Mouse (Mus musculus) midbrain, embryonic 10.5 days (tissue): ENCODE measurements at regions not wholly inside any gene's neighbourhood (a gene's known extent, or its start where the extent isn't known, plus 50 kb on each side); places are given as distances from the start of the nearest gene placed in this dataset.
A peak's percentile ranks its signal among the peaks of the same experiment; 100 is the strongest.

Experiments used
- DNase-seq: peaks from one replicate; pipeline ENCODE4 v3.0.0-alpha.2; 2017; ENCODE audit warnings: low spot score
- H3K27ac ChIP-seq: fragments of 300-500 bp; sonication (generic); replicated peaks from 2 replicates; pipeline ENCODE4 v1.5.1; 2016; ENCODE audit warnings: mild to moderate bottlenecking
- H3K27me3 ChIP-seq: fragments of 300-500 bp; sonication (generic); 2 replicates; pipeline ENCODE4 v1.6.1; 2016; ENCODE audit warnings: low read depth, mild to moderate bottlenecking; ENCODE audit not compliant: poor library complexity, severe bottlenecking
- H3K36me3 ChIP-seq: fragments of 300-500 bp; sonication (generic); 2 replicates; pipeline ENCODE4 v1.6.1; 2016; ENCODE audit warnings: mild to moderate bottlenecking, moderate library complexity
- H3K4me1 ChIP-seq: fragments of 300-500 bp; sonication (generic); 2 replicates; pipeline ENCODE4 v1.6.1; 2016
- H3K4me3 ChIP-seq: fragments of 300-500 bp; sonication (generic); 2 replicates; pipeline ENCODE4 v1.5.1; 2016; ENCODE audit warnings: mild to moderate bottlenecking, moderate library complexity
- H3K9me3 ChIP-seq: fragments of 300-500 bp; sonication (generic); replicated peaks from 2 replicates; pipeline ENCODE4 v1.6.1; 2016; ENCODE audit warnings: mild to moderate bottlenecking
- WGBS: fragments of 180-500 bp; shearing (Covaris S2); methylation state at CpG from one replicate; pipeline ENCODE4 v1.1.7; 2016; 5-methylcytosine and 5-hydroxymethylcytosine counted together

DNA sequence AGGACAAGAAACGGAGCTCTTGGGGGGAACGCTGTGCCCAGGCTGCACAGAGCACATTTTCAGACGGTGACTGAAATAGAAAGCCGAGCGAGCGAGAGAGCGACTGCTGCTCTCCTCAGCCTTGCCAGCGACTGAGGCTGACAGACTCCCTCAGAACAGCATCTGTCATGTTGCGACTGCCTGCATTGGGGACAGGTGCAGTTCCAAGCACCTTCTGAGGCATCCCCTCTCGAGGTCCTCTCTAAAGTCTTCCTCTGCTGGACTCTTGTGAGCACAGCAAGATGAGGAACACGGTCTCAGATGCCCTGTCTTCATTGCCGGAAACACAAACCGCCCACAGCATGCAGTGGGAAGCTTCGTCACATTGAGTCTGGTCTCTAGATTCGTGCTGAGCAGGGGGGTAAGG lies 372.7 kb downstream of the Agtpbp1 start:
- Histone ChIP-seq H3K27ac (0 out of 2 replicates have a peak overlapping the region, but pooled peaks have one; percentile 33), H3K4me3 (no peak overlapping the region), H3K4me1 (peaks cover 14% of the 10 kb centered on the region), H3K9me3 (no peaks in the 10 kb centered on the region), H3K36me3 (no peaks in the 10 kb centered on the region), H3K27me3 (no peaks in the 10 kb centered on the region)
- no peak for DNase-seq
- 84% methylated on average over 15 of the region's 15 CpGs for WGBS

DNA sequence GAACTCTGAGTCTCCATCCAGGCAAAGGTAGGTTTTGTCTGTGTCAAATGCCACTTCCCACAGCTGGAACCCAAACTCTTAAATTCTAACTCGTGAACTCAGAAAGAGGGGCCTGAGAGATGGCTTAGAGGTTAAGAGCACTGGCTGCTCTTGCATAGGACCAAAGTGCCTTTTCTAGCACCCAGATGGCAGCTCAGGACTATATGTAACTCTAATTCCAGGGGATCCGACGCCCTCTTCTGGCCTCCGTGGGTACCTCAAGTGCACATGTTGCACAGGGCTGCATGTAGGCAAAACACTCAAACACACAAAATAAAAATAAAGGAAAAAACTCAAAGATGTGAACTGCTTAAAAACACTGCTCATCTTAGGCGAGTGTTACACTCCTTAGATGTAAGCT lies 374.2 kb downstream of the Agtpbp1 start:
- WGBS = 54% methylated on average over 5 of the region's 5 CpGs
- H3K36me3 ChIP-seq = no peaks in the 10 kb centered on the region
- H3K27ac ChIP-seq = 0 out of 2 replicates have a peak overlapping the region, but pooled peaks have one; percentile 46
- H3K4me1 ChIP-seq = peaks cover 14% of the 10 kb centered on the region
- no peak overlapping the region for H3K4me3 ChIP-seq
- H3K27me3 ChIP-seq = no peaks in the 10 kb centered on the region
- H3K9me3 ChIP-seq = no peaks in the 10 kb centered on the region
- DNase-seq = peak; percentile 22

DNA sequence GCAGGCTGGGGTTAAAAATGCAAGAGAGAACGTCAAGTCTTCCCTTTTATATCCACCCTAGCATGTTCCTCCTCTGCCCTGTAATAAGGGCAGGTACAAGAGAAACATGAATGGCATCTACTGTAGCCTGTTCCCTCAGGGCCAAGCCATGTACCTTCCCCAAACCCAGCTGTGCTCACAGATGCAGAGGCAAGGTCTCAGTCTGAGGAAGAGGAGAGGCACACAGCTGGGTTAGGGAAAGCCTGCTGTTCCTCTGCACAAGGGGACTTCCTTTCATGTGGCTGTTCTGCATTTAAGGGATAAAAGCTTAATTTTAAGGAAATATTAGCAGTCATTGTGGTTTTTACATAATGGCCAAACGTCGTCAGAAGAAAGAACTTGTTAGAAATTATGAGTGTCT lies 378.8 kb downstream of the Agtpbp1 start:
- Histone ChIP-seq H3K27ac (no peak overlapping the region), H3K27me3 (no peaks in the 10 kb centered on the region), H3K4me3 (no peak overlapping the region), H3K4me1 (peaks cover 14% of the 10 kb centered on the region), H3K9me3 (no peaks in the 10 kb centered on the region), H3K36me3 (no peaks in the 10 kb centered on the region)
- DNase-seq = no peak
- 83% methylated on average over 3 of the region's 3 CpGs for WGBS

DNA sequence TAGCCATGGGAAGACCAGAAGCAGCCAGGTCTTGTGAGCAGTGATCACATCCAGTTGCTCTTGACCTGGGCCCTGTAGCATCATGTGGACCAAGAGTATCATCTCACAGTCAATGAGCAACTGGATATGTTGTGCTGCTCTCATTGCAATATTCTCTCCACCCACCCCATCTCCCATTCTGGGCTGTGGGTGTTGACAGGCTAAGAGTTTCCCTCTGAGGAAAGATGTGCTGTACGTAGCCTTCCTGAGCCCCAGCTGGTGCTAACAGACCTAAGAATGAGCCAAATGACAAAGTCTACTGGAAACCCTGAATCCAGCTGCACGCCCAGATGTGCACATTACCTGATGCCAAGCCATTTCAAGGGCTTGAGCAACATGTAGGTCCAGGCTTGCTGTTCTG lies 380.5 kb downstream of the Agtpbp1 start:
- Histone ChIP-seq H3K9me3 (no peaks in the 10 kb centered on the region), H3K4me3 (no peak overlapping the region)
- WGBS = 85% methylated on average over 2 of the region's 2 CpGs

DNA sequence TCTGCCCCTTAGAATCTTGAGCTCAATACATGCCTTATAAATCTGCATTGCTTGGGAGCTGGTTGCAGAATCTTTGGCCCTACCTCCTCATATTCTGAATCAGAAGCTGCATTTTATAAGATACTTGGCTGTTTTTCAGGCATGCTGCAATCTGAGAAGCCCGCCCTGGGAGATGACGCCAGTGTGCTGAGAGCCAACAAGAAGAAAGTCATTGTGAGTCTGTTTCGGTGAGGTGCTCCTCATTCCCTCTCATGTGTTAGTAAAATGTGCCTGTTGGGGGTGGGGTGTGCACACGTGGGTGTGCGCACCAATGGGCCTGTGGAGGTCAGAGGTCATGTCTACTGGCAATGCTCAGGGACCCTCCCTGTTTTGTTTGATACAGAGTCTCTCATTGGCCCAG lies 388.7 kb downstream of the Agtpbp1 start:
- no peak overlapping the region for H3K27ac ChIP-seq
- DNase-seq = no peak
- no peaks in the 10 kb centered on the region for H3K27me3 ChIP-seq
- H3K4me3 ChIP-seq = no peak overlapping the region
- no peaks in the 10 kb centered on the region for H3K36me3 ChIP-seq
- H3K4me1 ChIP-seq = no peaks in the 10 kb centered on the region
- H3K9me3 ChIP-seq = no peaks in the 10 kb centered on the region
- 82% methylated on average over 5 of the region's 5 CpGs for WGBS

More for the DNA sequence above, 380.5 kb downstream of the Agtpbp1 start:
- DNase-seq = no peak
- H3K27ac ChIP-seq = no peak overlapping the region
- no peaks in the 10 kb centered on the region for H3K36me3 ChIP-seq
- peaks cover 2% of the 10 kb centered on the region for H3K4me1 ChIP-seq
- no peaks in the 10 kb centered on the region for H3K27me3 ChIP-seq

DNA sequence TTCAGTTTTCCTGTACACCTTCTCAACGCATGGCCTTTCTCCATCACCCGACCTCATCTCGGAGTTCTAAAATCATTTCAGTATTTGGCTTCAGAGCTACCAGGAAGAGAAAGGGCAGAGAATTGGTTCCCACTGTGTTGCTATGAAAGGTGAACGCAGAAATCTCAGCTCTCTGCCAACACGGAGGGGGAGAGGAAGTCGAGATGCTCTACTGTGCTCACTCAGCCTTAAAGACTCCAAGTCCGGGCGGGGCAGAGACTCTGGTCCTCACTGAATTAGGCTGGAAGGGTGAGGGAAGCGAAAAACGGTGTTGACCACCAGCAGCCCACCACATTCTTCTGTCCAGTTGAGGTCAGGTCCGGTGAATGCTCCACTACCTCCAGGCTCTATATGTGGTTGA lies 382.1 kb downstream of the Ntrk2 start:
- H3K9me3 ChIP-seq = no peaks in the 10 kb centered on the region; the same call in 1 of the 2 replicates
- DNase-seq = no peak
- no peaks in the 10 kb centered on the region for H3K36me3 ChIP-seq
- H3K4me3 ChIP-seq = no peak overlapping the region
- H3K27me3 ChIP-seq = no peaks in the 10 kb centered on the region
- WGBS = 88% methylated on average over 11 of the region's 11 CpGs
- H3K27ac ChIP-seq = no peak overlapping the region
- no peaks in the 10 kb centered on the region for H3K4me1 ChIP-seq
